Mouse (Mus musculus): ENCODE results near the gene Sfn. TPM values are rescaled to one million over a fixed set of nuclear protein-coding genes. Genes with fewer than 3 reads are reported as not detected.
"Not testable (repeated sequence)": the region's sequence is repeated elsewhere in the genome, so short reads cannot be mapped to it uniquely, and the experiment has no call there.

The Sfn gene
- polyA plus RNA-seq (2012; rRNA removed) = 7.2 and 7.6 TPM in 2 replicates

GRCm38 (mm10) chr4:133601721-133602218, at the start of gene Sfn:
Gene Sfn (minus strand): TSS chr4:133602168.
- peak; percentile 15 for TF ChIP-seq POLR2A (IDR thresholded peaks at IDR 0.05; ENCODE audit: low read depth, low read length)
- peak; percentile 73 for TF ChIP-seq CTCF (conservative IDR thresholded peaks at IDR 0.05; ENCODE audit: insufficient read depth, insufficient read length, low read depth, low read length)
- peak; percentile 75 for DNase-seq
- 4% methylated on average over 16 of the region's 16 CpGs for WGBS
- Histone ChIP-seq H3K27me3 (replicated peaks; ENCODE audit: control insufficient read depth, insufficient read depth, low read length) (no peaks in the 10 kb centered on the region), H3K27ac (ENCODE audit: insufficient read depth, low read depth, low read length) (peak within 1 kb of the TSS; percentile 37; the same call in 1 of the 2 replicates), H3K4me3 (ENCODE audit: insufficient read depth, low read depth, low read length) (peak within 1 kb of the TSS; percentile 60), H3K4me1 (ENCODE audit: control insufficient read depth, insufficient read depth, low read length) (peaks cover 15% of the 10 kb centered on the region; the same call in 1 of the 2 replicates), H3K36me3 (ENCODE audit: control insufficient read depth, insufficient read depth, low read length) (peaks cover 2% of the 10 kb centered on the region)

- Histone ChIP-seq H3K27me3 (replicated peaks; ENCODE audit: control insufficient read depth, insufficient read depth, low read length) (no peaks in the 10 kb centered on the region), H3K27ac (ENCODE audit: insufficient read depth, low read depth, low read length) (peak overlapping the region; percentile 35; the same call in 1 of the 2 replicates), H3K4me3 (ENCODE audit: insufficient read depth, low read depth, low read length) (no peak overlapping the region), H3K36me3 (ENCODE audit: control insufficient read depth, insufficient read depth, low read length) (no peaks in the 10 kb centered on the region), H3K4me1 (ENCODE audit: control insufficient read depth, insufficient read depth, low read length) (no peaks in the 10 kb centered on the region; the same call in 1 of the 2 replicates)
- TF ChIP-seq CTCF (conservative IDR thresholded peaks at IDR 0.05; ENCODE audit: insufficient read depth, insufficient read length, low read depth, low read length) (no peak), POLR2A (IDR thresholded peaks at IDR 0.05; ENCODE audit: low read depth, low read length) (no peak)
- no peak for DNase-seq
- 42% methylated on average over 10 of the region's 10 CpGs for WGBS
These were observed 49.5 kb upstream of the Sfn start for GRCm38 (mm10) chr4:133651445-133651844.

GRCm38 (mm10) chr4:133649989-133650699, 48.2 kb upstream of the Sfn start, which contains the start of gene Zdhhc18:
Gene Zdhhc18 (minus strand): TSS chr4:133650154.
- H3K4me1 ChIP-seq (ENCODE audit: control insufficient read depth, insufficient read depth, low read length) = no peaks in the 10 kb centered on the region
- no peaks in the 10 kb centered on the region for H3K36me3 ChIP-seq (ENCODE audit: control insufficient read depth, insufficient read depth, low read length)
- TF ChIP-seq POLR2A (IDR thresholded peaks at IDR 0.05; ENCODE audit: low read depth, low read length) = no peak
- TF ChIP-seq CTCF (conservative IDR thresholded peaks at IDR 0.05; ENCODE audit: insufficient read depth, insufficient read length, low read depth, low read length) = peak; percentile 95
- WGBS = 25% methylated on average over 7 of the region's 7 CpGs
- peak within 1 kb of the TSS; percentile 43 for H3K4me3 ChIP-seq (ENCODE audit: insufficient read depth, low read depth, low read length)
- H3K27ac ChIP-seq (ENCODE audit: insufficient read depth, low read depth, low read length) = peak within 1 kb of the TSS; percentile 5; the same call in 1 of the 2 replicates
- H3K27me3 ChIP-seq (replicated peaks; ENCODE audit: control insufficient read depth, insufficient read depth, low read length) = no peaks in the 10 kb centered on the region
- DNase-seq = peak; percentile 91

- not testable (repeated sequence) for H3K4me1 ChIP-seq (ENCODE audit: control insufficient read depth, insufficient read depth, low read length); DNase-seq; H3K27ac ChIP-seq (ENCODE audit: insufficient read depth, low read depth, low read length); H3K36me3 ChIP-seq (ENCODE audit: control insufficient read depth, insufficient read depth, low read length); H3K4me3 ChIP-seq (ENCODE audit: insufficient read depth, low read depth, low read length); H3K27me3 ChIP-seq (replicated peaks; ENCODE audit: control insufficient read depth, insufficient read depth, low read length)
- 77% methylated on average over 5 of the region's 5 CpGs for WGBS
These were observed 47.5 kb upstream of the Sfn start for GRCm38 (mm10) chr4:133649464-133649863.

- Histone ChIP-seq H3K4me1 (ENCODE audit: control insufficient read depth, insufficient read depth, low read length) (no peaks in the 10 kb centered on the region), H3K36me3 (ENCODE audit: control insufficient read depth, insufficient read depth, low read length) (no peaks in the 10 kb centered on the region), H3K4me3 (ENCODE audit: insufficient read depth, low read depth, low read length) (no peak overlapping the region), H3K27me3 (replicated peaks; ENCODE audit: control insufficient read depth, insufficient read depth, low read length) (no peaks in the 10 kb centered on the region), H3K27ac (ENCODE audit: insufficient read depth, low read depth, low read length) (no peak overlapping the region)
- no peak for DNase-seq
- WGBS = 55% methylated on average over 21 of the region's 21 CpGs
- TF ChIP-seq POLR2A (IDR thresholded peaks at IDR 0.05; ENCODE audit: low read depth, low read length) (no peak), CTCF (conservative IDR thresholded peaks at IDR 0.05; ENCODE audit: insufficient read depth, insufficient read length, low read depth, low read length) (no peak)
These were observed 43.7 kb upstream of the Sfn start for GRCm38 (mm10) chr4:133645680-133646079.

GRCm38 (mm10) chr4:133645195-133645594, 43.2 kb upstream of the Sfn start:
- no peaks in the 10 kb centered on the region for H3K36me3 ChIP-seq (ENCODE audit: control insufficient read depth, insufficient read depth, low read length)
- WGBS = 94% methylated on average over 3 of the region's 3 CpGs

GRCm38 (mm10) chr4:133634043-133634410, 32.1 kb upstream of the Sfn start:
- Histone ChIP-seq H3K27me3 (replicated peaks; ENCODE audit: control insufficient read depth, insufficient read depth, low read length) (no peaks in the 10 kb centered on the region), H3K4me3 (ENCODE audit: insufficient read depth, low read depth, low read length) (no peak overlapping the region), H3K27ac (ENCODE audit: insufficient read depth, low read depth, low read length) (no peak overlapping the region), H3K36me3 (ENCODE audit: control insufficient read depth, insufficient read depth, low read length) (no peaks in the 10 kb centered on the region), H3K4me1 (ENCODE audit: control insufficient read depth, insufficient read depth, low read length) (no peaks in the 10 kb centered on the region)
- TF ChIP-seq POLR2A (IDR thresholded peaks at IDR 0.05; ENCODE audit: low read depth, low read length) = no peak
- no peak for DNase-seq
- WGBS = 78% methylated on average over 5 of the region's 5 CpGs

More at GRCm38 (mm10) chr4:133645195-133645594, 43.2 kb upstream of the Sfn start:
- Histone ChIP-seq H3K27me3 (replicated peaks; ENCODE audit: control insufficient read depth, insufficient read depth, low read length) (no peaks in the 10 kb centered on the region), H3K4me3 (ENCODE audit: insufficient read depth, low read depth, low read length) (no peak overlapping the region), H3K27ac (ENCODE audit: insufficient read depth, low read depth, low read length) (no peak overlapping the region), H3K4me1 (ENCODE audit: control insufficient read depth, insufficient read depth, low read length) (no peaks in the 10 kb centered on the region)
- TF ChIP-seq POLR2A (IDR thresholded peaks at IDR 0.05; ENCODE audit: low read depth, low read length) (no peak), CTCF (conservative IDR thresholded peaks at IDR 0.05; ENCODE audit: insufficient read depth, insufficient read length, low read depth, low read length) (peak; percentile 31; the same call in 1 of the 2 replicates)
- DNase-seq = no peak

All from kidney, adult 2 months (tissue).